Mouse (Mus musculus) bone marrow macrophage, adult 2 months (primary cell): Measurements from ENCODE around the gene Prkce. TPM values are rescaled to one million over a fixed set of nuclear protein-coding genes. Genes with fewer than 3 reads are reported as not detected.
A peak's percentile ranks its signal among the peaks of the same experiment; 100 is the strongest.

ENCODE experiments used
- H3K27ac ChIP-seq: 2 replicates; pipeline ENCODE4 v1.5.1; 2012; ENCODE audit warnings: low read depth, low read length; ENCODE audit not compliant: insufficient read depth
- H3K4me1 ChIP-seq: 2 replicates; pipeline ENCODE4 v1.6.1; 2012; ENCODE audit warnings: low read length; ENCODE audit not compliant: control insufficient read depth, insufficient read depth
- H3K4me3 ChIP-seq: 2 replicates; pipeline ENCODE4 v1.5.1; 2012; ENCODE audit warnings: mild to moderate bottlenecking, low read length, moderate library complexity; ENCODE audit not compliant: insufficient read depth
- CTCF ChIP-seq: IDR thresholded peaks from 2 replicates; pipeline ENCODE4 v1.5.1; 2012; ENCODE audit warnings: low read depth, mild to moderate bottlenecking, low read length, moderate library complexity
- POLR2A ChIP-seq: IDR thresholded peaks from 2 replicates; pipeline ENCODE4 v1.6.1; 2012; ENCODE audit warnings: mild to moderate bottlenecking, low read depth, low read length, borderline replicate concordance
- polyA plus RNA-seq: library from polyadenylated mRNA; stranded (reverse); fragments of >200 nt; gene quantifications from 2 replicates; pipeline ENCODE4 v1.2.4, GENCODE M21; 2012; ENCODE audit not compliant: missing spikeins, insufficient read depth, insufficient read length

Gene Prkce
- polyA plus RNA-seq, result 1.8 and 2.7 TPM in 2 replicates

- Histone ChIP-seq H3K4me1 (peaks cover 11% of the 10 kb centered on the region; the same call in 1 of the 2 replicates), H3K4me3 (peak within 1 kb of the TSS; percentile 83), H3K27ac (peak within 1 kb of the TSS; percentile 46)
- TF ChIP-seq CTCF (no peak), POLR2A (no peak)
Observed at GRCm38 (mm10) chr17:86167320-86168230, at the start of gene Prkce. TSS of gene Prkce (plus strand) at chr17:86167785.

GRCm38 (mm10) chr17:86123146-86123545 lies 44.4 kb upstream of the Prkce start:
- TF ChIP-seq POLR2A, result no peak
- no peak for TF ChIP-seq CTCF
- peaks cover 9% of the 10 kb centered on the region for H3K4me1 ChIP-seq
- no peak overlapping the region for H3K27ac ChIP-seq
- no peak overlapping the region for H3K4me3 ChIP-seq

GRCm38 (mm10) chr17:86125908-86126307 lies 41.7 kb upstream of the Prkce start:
- Histone ChIP-seq H3K27ac (peak overlapping the region; percentile 25; the same call in 1 of the 2 replicates), H3K4me1 (peaks cover 14% of the 10 kb centered on the region)

GRCm38 (mm10) chr17:86128198-86128597 lies 39.4 kb upstream of the Prkce start:
- Histone ChIP-seq H3K27ac (peak overlapping the region; percentile 24), H3K4me1 (peaks cover 14% of the 10 kb centered on the region), H3K4me3 (no peak overlapping the region)
- TF ChIP-seq CTCF (no peak), POLR2A (no peak)

More at GRCm38 (mm10) chr17:86125908-86126307, 41.7 kb upstream of the Prkce start:
- H3K4me3 ChIP-seq, result no peak overlapping the region
- TF ChIP-seq CTCF (no peak), POLR2A (no peak)

GRCm38 (mm10) chr17:86132534-86132933 lies 35.1 kb upstream of the Prkce start:
- no peak overlapping the region for H3K4me3 ChIP-seq
- H3K4me1 ChIP-seq, result peaks cover 8% of the 10 kb centered on the region
- no peak for TF ChIP-seq POLR2A
- TF ChIP-seq CTCF, result no peak
- H3K27ac ChIP-seq, result no peak overlapping the region

- Histone ChIP-seq H3K4me3 (no peak overlapping the region), H3K27ac (no peak overlapping the region), H3K4me1 (no peaks in the 10 kb centered on the region)
- TF ChIP-seq CTCF (no peak), POLR2A (no peak)
Observed at GRCm38 (mm10) chr17:86134461-86134860, 33.1 kb upstream of the Prkce start.

GRCm38 (mm10) chr17:86135835-86136234 lies 31.8 kb upstream of the Prkce start:
- Histone ChIP-seq H3K4me1 (peaks cover 8% of the 10 kb centered on the region), H3K4me3 (no peak overlapping the region)

GRCm38 (mm10) chr17:86144537-86145078 lies 23.0 kb upstream of the Prkce start:
- TF ChIP-seq CTCF (no peak), POLR2A (peak; percentile 64; the same call in 1 of the 2 replicates)
- Histone ChIP-seq H3K27ac (peak overlapping the region; percentile 44), H3K4me3 (peak overlapping the region; percentile 66), H3K4me1 (peaks cover 16% of the 10 kb centered on the region)

More at GRCm38 (mm10) chr17:86135835-86136234, 31.8 kb upstream of the Prkce start:
- H3K27ac ChIP-seq, result no peak overlapping the region
- no peak for TF ChIP-seq CTCF
- TF ChIP-seq POLR2A, result no peak

GRCm38 (mm10) chr17:86145079-86145951 lies 22.3 kb upstream of the Prkce start, which contains the start of gene Srbd1:
TSS of gene Srbd1 (minus strand) at chr17:86145175.
- peak within 1 kb of the TSS; percentile 44 for H3K27ac ChIP-seq
- peaks cover 10% of the 10 kb centered on the region for H3K4me1 ChIP-seq
- H3K4me3 ChIP-seq, result peak within 1 kb of the TSS; percentile 66
- no peak for TF ChIP-seq POLR2A
- no peak for TF ChIP-seq CTCF
